29 mouse cellular contexts compared by ENCODE assay signal in genomic region chr9:86708921-86709320, GRCm38 (mm10). TPM values are rescaled to one million over a fixed set of nuclear protein-coding genes. Genes with fewer than 3 reads are reported as not detected.
DNase-seq lines count a peak whose midpoint lies in the region; ATAC-seq and TF ChIP-seq lines count a peak whose summit lies in the region.
"Had no signal": no experiment of that assay in that cellular context is flagged by ENCODE, and none has a peak within 500 bp of the region (broad histone marks: within the 10 kb centered on the region; RNA-seq: fewer than 3 reads in every experiment).

No protein-coding gene starts in this region.

- no peaks in the 10 kb centered on the region for H3K4me1 ChIP-seq in midbrain, postnatal 0 days (ENCODE audit: insufficient read depth, low read length)
- H3K4me1 ChIP-seq in kidney, adult 2 months (ENCODE audit: control insufficient read depth, insufficient read depth, low read length) = no peaks in the 10 kb centered on the region
- H3K4me1 ChIP-seq: embryonic facial prominence, embryonic 12.5 days; embryonic facial prominence, embryonic 15.5 days; forebrain, embryonic 12.5 days; forebrain, embryonic 15.5 days had no signal

- TF ChIP-seq CTCF in midbrain, postnatal 0 days (IDR thresholded peaks at IDR 0.05) = no peak
- no peak for TF ChIP-seq CTCF in kidney, adult 2 months (conservative IDR thresholded peaks at IDR 0.05; ENCODE audit: insufficient read depth, insufficient read length, low read depth, low read length)

- H3K4me2 ChIP-seq in myocyte (ENCODE audit: low read depth) = peak overlapping the region; percentile 52
- no peak overlapping the region for H3K4me2 ChIP-seq in midbrain, postnatal 0 days (ENCODE audit: low read depth, low read length, poor library complexity, severe bottlenecking)
- H3K4me2 ChIP-seq: embryonic facial prominence, embryonic 12.5 days; embryonic facial prominence, embryonic 15.5 days; forebrain, embryonic 12.5 days; forebrain, embryonic 15.5 days; heart, embryonic 12.5 days; heart, embryonic 15.5 days; hindbrain, embryonic 14.5 days had no signal

- no peak overlapping the region for H3ac ChIP-seq in myocyte (ENCODE audit: control insufficient read depth, insufficient read length)

- no peaks in the 10 kb centered on the region for H3K36me3 ChIP-seq in myocyte (ENCODE audit: control insufficient read depth, insufficient read depth)
- H3K36me3 ChIP-seq in midbrain, postnatal 0 days (ENCODE audit: insufficient read depth, low read length) = no peaks in the 10 kb centered on the region
- H3K36me3 ChIP-seq in kidney, adult 2 months (ENCODE audit: control insufficient read depth, insufficient read depth, low read length) = no peaks in the 10 kb centered on the region
- H3K36me3 ChIP-seq: embryonic facial prominence, embryonic 12.5 days; embryonic facial prominence, embryonic 15.5 days; forebrain, embryonic 12.5 days; forebrain, embryonic 15.5 days; heart, embryonic 12.5 days; heart, embryonic 15.5 days had no signal

- no peak overlapping the region for H3K9ac ChIP-seq in midbrain, postnatal 0 days (replicated peaks; ENCODE audit: low read length, poor library complexity, severe bottlenecking)
- H3K9ac ChIP-seq: embryonic facial prominence, embryonic 12.5 days; embryonic facial prominence, embryonic 15.5 days; forebrain, embryonic 12.5 days; forebrain, embryonic 15.5 days; heart, embryonic 12.5 days; heart, embryonic 15.5 days; hindbrain, embryonic 14.5 days had no signal

- no peaks in the 10 kb centered on the region for H3K27me3 ChIP-seq in myocyte (ENCODE audit: control insufficient read depth, insufficient read depth, insufficient read length)
- H3K27me3 ChIP-seq in midbrain, postnatal 0 days (ENCODE audit: insufficient read depth, low read length) = no peaks in the 10 kb centered on the region
- no peaks in the 10 kb centered on the region for H3K27me3 ChIP-seq in kidney, adult 2 months (replicated peaks; ENCODE audit: control insufficient read depth, insufficient read depth, low read length)
- H3K27me3 ChIP-seq: embryonic facial prominence, embryonic 12.5 days; embryonic facial prominence, embryonic 15.5 days; forebrain, embryonic 12.5 days; forebrain, embryonic 15.5 days; heart, embryonic 12.5 days; heart, embryonic 15.5 days had no signal

- H3K4me3 ChIP-seq in myocyte = no peak overlapping the region
- H3K4me3 ChIP-seq in midbrain, postnatal 0 days (ENCODE audit: low read depth, low read length) = no peak overlapping the region
- H3K4me3 ChIP-seq in kidney, adult 2 months (ENCODE audit: insufficient read depth, low read depth, low read length) = no peak overlapping the region
- H3K4me3 ChIP-seq: embryonic facial prominence, embryonic 12.5 days; embryonic facial prominence, embryonic 15.5 days; forebrain, embryonic 12.5 days; forebrain, embryonic 15.5 days; heart, embryonic 12.5 days; heart, embryonic 15.5 days had no signal

- TF ChIP-seq POLR2A in myocyte (IDR thresholded peaks at IDR 0.05; ENCODE audit: insufficient read length, low read depth) = no peak
- no peak for TF ChIP-seq POLR2A in kidney, adult 2 months (IDR thresholded peaks at IDR 0.05; ENCODE audit: low read depth, low read length)

- H3K79me2 ChIP-seq in myocyte (ENCODE audit: control insufficient read depth, insufficient read depth) = no peaks in the 10 kb centered on the region

- DNase-seq in ovary, adult 18-20 months (ENCODE audit: low spot score) = peak; percentile 65
- DNase-seq in ovary, postnatal 10 days (ENCODE audit: low spot score) = no peak
- peak; percentile 46 for DNase-seq in adrenal gland, postnatal 10 days
- peak; percentile 47 for DNase-seq in adrenal gland, postnatal 25 days
- DNase-seq in midbrain, postnatal 0 days (ENCODE audit: low spot score) = no peak
- no peak for DNase-seq in kidney, adult 2 months
- no peak for DNase-seq in heart, postnatal 14 days
- DNase-seq: cerebellum, adult 11 months; cerebellum, adult 2 months; cerebellum, adult 9-11 months; cerebellum, postnatal 25 days; gastrocnemius, postnatal 25 days; heart, adult 18-20 months; heart, postnatal 10 days; heart, postnatal 4 days had no signal

- H3K9me3 ChIP-seq in midbrain, postnatal 0 days (ENCODE audit: low read length) = no peaks in the 10 kb centered on the region
- H3K9me3 ChIP-seq: embryonic facial prominence, embryonic 12.5 days; embryonic facial prominence, embryonic 15.5 days; forebrain, embryonic 12.5 days; forebrain, embryonic 15.5 days; heart, embryonic 12.5 days; heart, embryonic 15.5 days had no signal

- ATAC-seq in midbrain, postnatal 0 days (ENCODE audit: low FRiP score) = no peak
- ATAC-seq: activated CD4-positive, CD25-positive, alpha-beta regulatory T cell, adult 4 months; CD4-positive, CD25-positive, alpha-beta regulatory T cell, adult 4 months; forebrain, embryonic 15.5 days; hindbrain, postnatal 0 days; inflammation-experienced regulatory T-cells, adult 6 months had no signal

- no peak overlapping the region for H3K27ac ChIP-seq in midbrain, postnatal 0 days (ENCODE audit: low read depth, low read length)
- no peak overlapping the region for H3K27ac ChIP-seq in kidney, adult 2 months (ENCODE audit: insufficient read depth, low read depth, low read length)
- H3K27ac ChIP-seq: embryonic facial prominence, embryonic 12.5 days; embryonic facial prominence, embryonic 15.5 days; forebrain, embryonic 12.5 days; forebrain, embryonic 15.5 days; heart, embryonic 15.5 days; hindbrain, embryonic 14.5 days; hindbrain, postnatal 0 days had no signal

- intact Hi-C loops in heart, postnatal 14 days (cut with DNase I) = no loop called here

- WGBS in midbrain, postnatal 0 days = 71% methylated on average over 6 of the region's 6 CpGs
- WGBS in kidney, adult 2 months = 53% methylated on average over 6 of the region's 6 CpGs

TF ChIP-seq in myocyte, 11 proteins besides CTCF, POLR2A, EP300 and RAD21:
- TF ChIP-seq TCF3 (IDR thresholded peaks at IDR 0.05; ENCODE audit: insufficient read length, low read depth) = no peak
- no peak for TF ChIP-seq REST (IDR thresholded peaks at IDR 0.05; ENCODE audit: insufficient read depth, insufficient read length)
- no peak for TF ChIP-seq MAX (IDR thresholded peaks at IDR 0.05; ENCODE audit: low read depth)
- no peak for TF ChIP-seq SRF (IDR thresholded peaks at IDR 0.05; ENCODE audit: control insufficient read depth, insufficient read length, low read depth)
- TF ChIP-seq TCF12 (IDR thresholded peaks at IDR 0.05; ENCODE audit: insufficient read depth, poor library complexity, severe bottlenecking) = no peak
- TF ChIP-seq CEBPB (IDR thresholded peaks at IDR 0.05; ENCODE audit: insufficient read depth, poor library complexity, severe bottlenecking) = no peak
- TF ChIP-seq USF1 (IDR thresholded peaks at IDR 0.05; ENCODE audit: low read depth) = no peak
- TF ChIP-seq E2F4 (IDR thresholded peaks at IDR 0.05; ENCODE audit: insufficient read depth) = no peak
- TF ChIP-seq POLR2AphosphoS2 (IDR thresholded peaks at IDR 0.05; ENCODE audit: insufficient read length, low read depth) = no peak
- TF ChIP-seq MYOD1 (IDR thresholded peaks at IDR 0.05; ENCODE audit: control insufficient read depth in 1 of 3, insufficient read length in 2 of 3, low read depth in 2 of 3) = no peak
- TF ChIP-seq MYOG (IDR thresholded peaks at IDR 0.05; ENCODE audit: control insufficient read depth in 1 of 3, insufficient read depth in 1 of 3, insufficient read length in 2 of 3, low read depth in 2 of 3) = no peak

RNA-seq across cellular contexts. Expression of gene Me1, which starts 13.2 kb away (rescaled TPM):
- total RNA-seq in adrenal gland, postnatal 10 days (2021) = 100 to 1,000 TPM; 231 to 293 TPM
- 1,725 and 1,739 TPM in 2 replicates for total RNA-seq in adrenal gland, postnatal 25 days (2021)
- 33.6 TPM for polyA plus RNA-seq in myocyte (2012; fragmentation: generic; extraction: Trizol)
- total RNA-seq in midbrain, postnatal 0 days (2014; rRNA removed) = 37.0 and 41.6 TPM in 2 replicates
- 62.8 and 64.7 TPM in 2 replicates for polyA plus RNA-seq in midbrain, postnatal 0 days (2015; fragmentation: Nextera tagmentation; extraction: Ambion mirVana)
- 150 and 153 TPM in 2 replicates for polyA plus RNA-seq in kidney, adult 2 months (2012; rRNA removed)
- total RNA-seq in heart, postnatal 14 days (2021) = 10 to 100 TPM; 73.0 to 84.6 TPM
- polyA plus RNA-seq: activated CD4-positive, CD25-positive, alpha-beta regulatory T cell, adult 4 months; CD4-positive, CD25-positive, alpha-beta regulatory T cell, adult 4 months had no signal

RNA-seq across cellular contexts. Expression of gene Prss35, which starts 34.5 kb away (rescaled TPM):
- 100 to 1,000 TPM in 1 of 2 experiments, 10 to 100 TPM in 1; 80.4 to 108 TPM for total RNA-seq in adrenal gland, postnatal 10 days (2021)
- total RNA-seq in adrenal gland, postnatal 25 days (2021) = 181 and 236 TPM in 2 replicates
- 0.05 TPM for polyA plus RNA-seq in myocyte (2012; fragmentation: generic; extraction: Trizol)
- total RNA-seq in midbrain, postnatal 0 days (2014; rRNA removed) = 7.5 and 8.0 TPM in 2 replicates
- polyA plus RNA-seq in midbrain, postnatal 0 days (2015; fragmentation: Nextera tagmentation; extraction: Ambion mirVana) = 5.2 and 6.8 TPM in 2 replicates
- polyA plus RNA-seq in kidney, adult 2 months (2012; rRNA removed) = 0.20 and 0.87 TPM in 2 replicates
- 1 to 10 TPM in 1 of 2 experiments, under 1 TPM in 1; 0.49 to 1.2 TPM for total RNA-seq in heart, postnatal 14 days (2021)
- total RNA-seq: common myeloid progenitor, adult 5-6 weeks; MEL had no signal
- polyA plus RNA-seq: activated CD4-positive, CD25-positive, alpha-beta regulatory T cell, adult 4 months; CD4-positive, CD25-positive, alpha-beta regulatory T cell, adult 4 months; inflammation-experienced regulatory T-cells, adult 6 months had no signal

Comparison
In these comparisons a context has a peak if more than half of its experiments do, and no peak if none do; other contexts are left out.
1. DNase-seq: peak in ovary, adult 18-20 months (single experiment), adrenal gland, postnatal 10 days (single experiment) and adrenal gland, postnatal 25 days (single experiment); none in ovary, postnatal 10 days (single experiment), midbrain, postnatal 0 days (single experiment), kidney, adult 2 months (single experiment) and heart, postnatal 14 days (0 of 2).